Mouse (Mus musculus): ENCODE measurements at regions not wholly inside any gene's neighbourhood (a gene's known extent, or its start where the extent isn't known, plus 50 kb on each side); places are given as distances from the start of the nearest gene placed in this dataset.

- no peak for DNase-seq (ENCODE audit: low spot score in 2 of 2)
These were observed 175.9 kb downstream of the Bcl2l11 start for GRCm38 (mm10) chr2:128301709-128302108.

- DNase-seq (ENCODE audit: low spot score in 2 of 2), result no peak
These were observed 178.3 kb downstream of the Bcl2l11 start for GRCm38 (mm10) chr2:128304063-128304712.

- no peak for DNase-seq (ENCODE audit: low spot score in 2 of 2)
These were observed 180.9 kb downstream of the Bcl2l11 start for GRCm38 (mm10) chr2:128306693-128307092.

- no peak for DNase-seq (ENCODE audit: low spot score in 2 of 2)
These were observed 183.7 kb downstream of the Bcl2l11 start for GRCm38 (mm10) chr2:128309541-128310030.

GRCm38 (mm10) chr2:128310081-128310480 is 184.2 kb downstream of the Bcl2l11 start:
- peak in 1 of 2 experiments; percentile 56 for DNase-seq (ENCODE audit: low spot score in 2 of 2)

- DNase-seq (ENCODE audit: low spot score in 2 of 2), result peak; percentile 46 to 74
These were observed 186.3 kb downstream of the Bcl2l11 start for GRCm38 (mm10) chr2:128312084-128312594.

GRCm38 (mm10) chr2:128312659-128313581 is 187.1 kb downstream of the Bcl2l11 start:
- peak in 1 of 2 experiments; percentile 33 for DNase-seq (ENCODE audit: low spot score in 2 of 2)

GRCm38 (mm10) chr2:128313582-128313918 is 187.7 kb downstream of the Bcl2l11 start:
- DNase-seq (ENCODE audit: low spot score in 2 of 2), result no peak

GRCm38 (mm10) chr2:128313948-128314347 is 188.1 kb downstream of the Bcl2l11 start:
- no peak for DNase-seq (ENCODE audit: low spot score in 2 of 2)

GRCm38 (mm10) chr2:128316516-128316915 is 190.7 kb downstream of the Bcl2l11 start:
- no peak for DNase-seq (ENCODE audit: low spot score in 2 of 2)

- no peak for DNase-seq (ENCODE audit: low spot score in 2 of 2)
These were observed 192.4 kb downstream of the Bcl2l11 start for GRCm38 (mm10) chr2:128318266-128318665.

GRCm38 (mm10) chr2:128318956-128319355 is 193.1 kb downstream of the Bcl2l11 start:
- DNase-seq (ENCODE audit: low spot score in 2 of 2), result no peak

GRCm38 (mm10) chr2:128321475-128321874 is 195.6 kb downstream of the Bcl2l11 start:
- peak in 1 of 2 experiments; percentile 62 for DNase-seq (ENCODE audit: low spot score in 2 of 2)

- peak in 1 of 2 experiments; percentile 38 for DNase-seq (ENCODE audit: low spot score in 2 of 2)
These were observed 198.6 kb downstream of the Bcl2l11 start for GRCm38 (mm10) chr2:128324256-128325096.

- DNase-seq (ENCODE audit: low spot score in 2 of 2), result no peak
These were observed 199.2 kb downstream of the Bcl2l11 start for GRCm38 (mm10) chr2:128325097-128325421.

GRCm38 (mm10) chr2:128325456-128325855 is 199.6 kb downstream of the Bcl2l11 start:
- DNase-seq (ENCODE audit: low spot score in 2 of 2), result no peak

- no peak for DNase-seq (ENCODE audit: low spot score in 2 of 2)
These were observed 205.0 kb downstream of the Bcl2l11 start for GRCm38 (mm10) chr2:128330833-128331232.

- DNase-seq (ENCODE audit: low spot score in 2 of 2), result no peak
These were observed 205.4 kb downstream of the Bcl2l11 start for GRCm38 (mm10) chr2:128331275-128331674.

- DNase-seq (ENCODE audit: low spot score in 2 of 2), result no peak
These were observed 205.8 kb downstream of the Bcl2l11 start for GRCm38 (mm10) chr2:128331681-128332080.

- no peak for DNase-seq (ENCODE audit: low spot score in 2 of 2)
These were observed 207.7 kb downstream of the Bcl2l11 start for GRCm38 (mm10) chr2:128333401-128334142.

- DNase-seq (ENCODE audit: low spot score in 2 of 2), result no peak
These were observed 208.3 kb downstream of the Bcl2l11 start for GRCm38 (mm10) chr2:128334143-128334470.
